Mouse (Mus musculus) brain, embryonic 14.5 days (tissue): ENCODE data around the gene Rab12.

Source experiments
- CTCF ChIP-seq: fragments of 200-500 bp; IDR thresholded peaks from 2 replicates; pipeline ENCODE4 v1.5.1; 2012; ENCODE audit warnings: inconsistent platforms, mild to moderate bottlenecking, moderate library complexity, borderline replicate concordance; ENCODE audit not compliant: insufficient read depth, insufficient read length; ENCODE audit errors: extremely low read depth
- POLR2A ChIP-seq: fragments of 200-500 bp; IDR thresholded peaks from 2 replicates; pipeline ENCODE4 v1.6.1; 2012; ENCODE audit warnings: mild to moderate bottlenecking, inconsistent platforms, borderline replicate concordance; ENCODE audit not compliant: poor library complexity, insufficient read depth, insufficient read length, severe bottlenecking; ENCODE audit errors: extremely low read depth

GRCm38 (mm10) chr17:66498598-66498997 is 20.9 kb downstream of the Rab12 start:
- TF ChIP-seq CTCF = no peak
- TF ChIP-seq POLR2A = no peak
